Mouse (Mus musculus): ENCODE data around the gene Rnf135. TPM values are rescaled to one million over a fixed set of nuclear protein-coding genes. Genes with fewer than 3 reads are reported as not detected.

Gene Rnf135
- polyA plus RNA-seq, 1 experiment: 17.9 TPM

- H3K4me1 ChIP-seq (ENCODE audit: control insufficient read depth, insufficient read depth, low read length): peaks cover 28% of the 10 kb centered on the region
- H3K4me3 ChIP-seq (ENCODE audit: insufficient read depth, low read length): no peak overlapping the region
- TF ChIP-seq POLR2A (IDR thresholded peaks at IDR 0.05; ENCODE audit: borderline replicate concordance, low read depth, low read length) (no peak), CTCF (IDR thresholded peaks at IDR 0.05; ENCODE audit: low read depth, low read length) (no peak)
- H3K27ac ChIP-seq (ENCODE audit: insufficient read depth, low read depth, low read length): no peak overlapping the region
Measured at GRCm38 (mm10) chr11:80149412-80150023, 34.1 kb upstream of the Rnf135 start.

- no peak overlapping the region for H3K4me3 ChIP-seq (ENCODE audit: insufficient read depth, low read length)
- peaks cover 31% of the 10 kb centered on the region for H3K4me1 ChIP-seq (ENCODE audit: control insufficient read depth, insufficient read depth, low read length)
- no peak overlapping the region for H3K27ac ChIP-seq (ENCODE audit: insufficient read depth, low read depth, low read length)
- TF ChIP-seq CTCF (IDR thresholded peaks at IDR 0.05; ENCODE audit: low read depth, low read length): no peak
- TF ChIP-seq POLR2A (IDR thresholded peaks at IDR 0.05; ENCODE audit: borderline replicate concordance, low read depth, low read length): no peak
Measured at GRCm38 (mm10) chr11:80150566-80150965, 33.1 kb upstream of the Rnf135 start.

GRCm38 (mm10) chr11:80151541-80151940, 32.1 kb upstream of the Rnf135 start:
- Histone ChIP-seq H3K4me1 (ENCODE audit: control insufficient read depth, insufficient read depth, low read length) (peaks cover 33% of the 10 kb centered on the region), H3K4me3 (ENCODE audit: insufficient read depth, low read length) (no peak overlapping the region), H3K27ac (ENCODE audit: insufficient read depth, low read depth, low read length) (no peak overlapping the region)
- no peak for TF ChIP-seq CTCF (IDR thresholded peaks at IDR 0.05; ENCODE audit: low read depth, low read length)
- TF ChIP-seq POLR2A (IDR thresholded peaks at IDR 0.05; ENCODE audit: borderline replicate concordance, low read depth, low read length): no peak

GRCm38 (mm10) chr11:80152376-80152775, 31.3 kb upstream of the Rnf135 start:
- H3K27ac ChIP-seq (ENCODE audit: insufficient read depth, low read depth, low read length): no peak overlapping the region
- TF ChIP-seq POLR2A (IDR thresholded peaks at IDR 0.05; ENCODE audit: borderline replicate concordance, low read depth, low read length): no peak
- TF ChIP-seq CTCF (IDR thresholded peaks at IDR 0.05; ENCODE audit: low read depth, low read length): no peak
- no peak overlapping the region for H3K4me3 ChIP-seq (ENCODE audit: insufficient read depth, low read length)
- peaks cover 38% of the 10 kb centered on the region for H3K4me1 ChIP-seq (ENCODE audit: control insufficient read depth, insufficient read depth, low read length)

- no peak for TF ChIP-seq POLR2A (IDR thresholded peaks at IDR 0.05; ENCODE audit: borderline replicate concordance, low read depth, low read length)
- no peak for TF ChIP-seq CTCF (IDR thresholded peaks at IDR 0.05; ENCODE audit: low read depth, low read length)
- H3K27ac ChIP-seq (ENCODE audit: insufficient read depth, low read depth, low read length): peak within 1 kb of the TSS; percentile 26
- H3K4me3 ChIP-seq (ENCODE audit: insufficient read depth, low read length): peak within 1 kb of the TSS; percentile 83
- peaks cover 42% of the 10 kb centered on the region for H3K4me1 ChIP-seq (ENCODE audit: control insufficient read depth, insufficient read depth, low read length)
Measured at GRCm38 (mm10) chr11:80153857-80154495, 29.7 kb upstream of the Rnf135 start, which contains the start of gene Adap2. TSS of gene Adap2 (plus strand) at chr11:80154105.

GRCm38 (mm10) chr11:80154501-80154900, 29.1 kb upstream of the Rnf135 start:
- Histone ChIP-seq H3K27ac (ENCODE audit: insufficient read depth, low read depth, low read length) (peak overlapping the region; percentile 26), H3K4me3 (ENCODE audit: insufficient read depth, low read length) (peak overlapping the region; percentile 83), H3K4me1 (ENCODE audit: control insufficient read depth, insufficient read depth, low read length) (peaks cover 43% of the 10 kb centered on the region)
- TF ChIP-seq POLR2A (IDR thresholded peaks at IDR 0.05; ENCODE audit: borderline replicate concordance, low read depth, low read length): no peak
- TF ChIP-seq CTCF (IDR thresholded peaks at IDR 0.05; ENCODE audit: low read depth, low read length): no peak

- Histone ChIP-seq H3K4me3 (ENCODE audit: insufficient read depth, low read length) (peak overlapping the region; percentile 83), H3K4me1 (ENCODE audit: control insufficient read depth, insufficient read depth, low read length) (peaks cover 43% of the 10 kb centered on the region), H3K27ac (ENCODE audit: insufficient read depth, low read depth, low read length) (peak overlapping the region; percentile 12)
- TF ChIP-seq POLR2A (IDR thresholded peaks at IDR 0.05; ENCODE audit: borderline replicate concordance, low read depth, low read length) (no peak), CTCF (IDR thresholded peaks at IDR 0.05; ENCODE audit: low read depth, low read length) (no peak)
Measured at GRCm38 (mm10) chr11:80155541-80155940, 28.1 kb upstream of the Rnf135 start.

GRCm38 (mm10) chr11:80155961-80156360, 27.7 kb upstream of the Rnf135 start:
- peaks cover 43% of the 10 kb centered on the region for H3K4me1 ChIP-seq (ENCODE audit: control insufficient read depth, insufficient read depth, low read length)
- H3K4me3 ChIP-seq (ENCODE audit: insufficient read depth, low read length): peak overlapping the region; percentile 83
- TF ChIP-seq CTCF (IDR thresholded peaks at IDR 0.05; ENCODE audit: low read depth, low read length): no peak
- TF ChIP-seq POLR2A (IDR thresholded peaks at IDR 0.05; ENCODE audit: borderline replicate concordance, low read depth, low read length): no peak
- no peak overlapping the region; the same call in 1 of the 2 replicates for H3K27ac ChIP-seq (ENCODE audit: insufficient read depth, low read depth, low read length)

- Histone ChIP-seq H3K4me1 (ENCODE audit: control insufficient read depth, insufficient read depth, low read length) (peaks cover 36% of the 10 kb centered on the region), H3K4me3 (ENCODE audit: insufficient read depth, low read length) (no peak overlapping the region), H3K27ac (ENCODE audit: insufficient read depth, low read depth, low read length) (no peak overlapping the region)
- no peak for TF ChIP-seq CTCF (IDR thresholded peaks at IDR 0.05; ENCODE audit: low read depth, low read length)
- no peak for TF ChIP-seq POLR2A (IDR thresholded peaks at IDR 0.05; ENCODE audit: borderline replicate concordance, low read depth, low read length)
Measured at GRCm38 (mm10) chr11:80156841-80157240, 26.8 kb upstream of the Rnf135 start.

GRCm38 (mm10) chr11:80159018-80159417, 24.6 kb upstream of the Rnf135 start:
- no peak overlapping the region for H3K27ac ChIP-seq (ENCODE audit: insufficient read depth, low read depth, low read length)
- TF ChIP-seq POLR2A (IDR thresholded peaks at IDR 0.05; ENCODE audit: borderline replicate concordance, low read depth, low read length) (no peak), CTCF (IDR thresholded peaks at IDR 0.05; ENCODE audit: low read depth, low read length) (no peak)
- H3K4me1 ChIP-seq (ENCODE audit: control insufficient read depth, insufficient read depth, low read length): peaks cover 43% of the 10 kb centered on the region
- H3K4me3 ChIP-seq (ENCODE audit: insufficient read depth, low read length): no peak overlapping the region
